Mouse (Mus musculus) hindbrain, embryonic 10.5 days (tissue): ENCODE data around the gene Nfasc. TPM values are rescaled to one million over a fixed set of nuclear protein-coding genes. Genes with fewer than 3 reads are reported as not detected.

Source experiments
- DNase-seq: peaks from one replicate; pipeline ENCODE4 v3.0.0-alpha.2; 2017; ENCODE audit warnings: low spot score
- H3K27ac ChIP-seq: fragments of 300-500 bp; sonication (generic); 2 replicates; pipeline ENCODE4 v1.5.1; 2016; ENCODE audit warnings: mild to moderate bottlenecking, moderate library complexity
- H3K27me3 ChIP-seq: fragments of 300-500 bp; sonication (generic); 2 replicates; pipeline ENCODE4 v1.6.1; 2016; ENCODE audit warnings: mild to moderate bottlenecking; ENCODE audit not compliant: poor library complexity, insufficient read depth, severe bottlenecking
- H3K36me3 ChIP-seq: fragments of 300-500 bp; sonication (generic); 2 replicates; pipeline ENCODE4 v1.6.1; 2016; ENCODE audit warnings: mild to moderate bottlenecking, moderate library complexity
- H3K4me1 ChIP-seq: fragments of 300-500 bp; sonication (generic); replicated peaks from 2 replicates; pipeline ENCODE4 v1.6.1; 2016; ENCODE audit warnings: mild to moderate bottlenecking
- H3K4me3 ChIP-seq: fragments of 300-500 bp; sonication (generic); 2 replicates; pipeline ENCODE4 v1.5.1; 2016; ENCODE audit warnings: mild to moderate bottlenecking, moderate library complexity
- H3K9me3 ChIP-seq: fragments of 300-500 bp; sonication (generic); 2 replicates; pipeline ENCODE4 v1.6.1; 2016; ENCODE audit warnings: mild to moderate bottlenecking, moderate library complexity
- WGBS: fragments of 180-500 bp; shearing (Covaris S2); methylation state at CpG from one replicate; pipeline ENCODE4 v1.1.7; 2016; 5-methylcytosine and 5-hydroxymethylcytosine counted together
- polyA plus RNA-seq: library from polyadenylated mRNA; unstranded; fragments of >200 nt; fragmentation: Nextera tagmentation; extraction: Ambion mirVana; gene quantifications from 2 replicates; pipeline ENCODE4 v1.2.1, GENCODE M21; 2016

Gene Nfasc
- polyA plus RNA-seq, 1 experiment from 2014 or later: 39.2 TPM

- Histone ChIP-seq H3K4me3 (no peak overlapping the region), H3K27me3 (no peaks in the 10 kb centered on the region), H3K27ac (no peak overlapping the region), H3K9me3 (no peaks in the 10 kb centered on the region), H3K4me1 (peaks cover 36% of the 10 kb centered on the region), H3K36me3 (no peaks in the 10 kb centered on the region)
- WGBS: 82% methylated on average over 3 of the region's 3 CpGs
- DNase-seq: no peak
Measured at GRCm38 (mm10) chr1:132721266-132721665, 20.3 kb downstream of the Nfasc start.

DNA sequence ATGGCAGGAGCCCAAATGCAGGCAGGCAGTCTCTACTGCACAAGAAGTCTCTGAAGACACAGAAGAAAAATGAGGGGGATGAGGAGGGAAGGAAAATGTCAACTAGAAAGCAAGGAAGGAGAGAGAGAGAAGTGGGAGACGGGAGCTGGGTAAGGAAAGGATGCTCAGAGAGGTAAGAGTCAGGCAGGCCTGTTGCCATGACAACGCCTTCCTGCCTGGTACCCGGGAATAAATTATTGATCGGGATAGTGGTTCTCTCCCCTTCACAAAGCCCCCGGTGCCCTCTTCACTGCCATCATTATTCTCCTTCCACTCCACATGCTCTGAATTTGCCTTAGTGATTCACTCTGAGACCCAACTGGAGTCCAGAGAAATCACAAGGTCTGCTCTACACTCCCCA is 23.4 kb downstream of the Nfasc start:
- Histone ChIP-seq H3K9me3 (no peaks in the 10 kb centered on the region), H3K36me3 (no peaks in the 10 kb centered on the region), H3K27me3 (no peaks in the 10 kb centered on the region), H3K27ac (0 out of 2 replicates have a peak overlapping the region, but pooled peaks have one; percentile 13), H3K4me1 (peaks cover 37% of the 10 kb centered on the region), H3K4me3 (no peak overlapping the region)
- WGBS: 56% methylated on average over 5 of the region's 5 CpGs
- no peak for DNase-seq

DNA sequence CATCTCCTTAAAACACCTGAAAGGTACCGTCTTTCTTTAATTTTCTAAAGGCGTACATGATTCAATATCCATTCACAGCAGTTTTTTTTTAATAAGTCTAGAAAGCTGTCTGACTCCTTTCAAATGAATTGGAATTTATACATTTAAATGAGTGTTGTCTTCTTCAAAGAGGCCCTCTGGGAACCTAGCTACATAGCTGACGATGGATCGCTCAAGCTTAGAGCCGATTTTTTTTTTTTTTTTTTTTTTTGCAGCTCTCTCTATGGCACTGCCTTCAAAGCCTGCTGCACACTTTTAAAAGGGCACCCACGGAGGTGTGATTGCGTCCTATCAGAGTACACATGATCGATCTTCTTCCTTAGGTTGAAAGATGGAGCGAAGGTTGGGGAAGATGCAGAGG is 26.6 kb downstream of the Nfasc start:
- Histone ChIP-seq H3K27ac (no peak overlapping the region), H3K27me3 (no peaks in the 10 kb centered on the region), H3K4me3 (no peak overlapping the region), H3K36me3 (no peaks in the 10 kb centered on the region), H3K9me3 (no peaks in the 10 kb centered on the region), H3K4me1 (peaks cover 41% of the 10 kb centered on the region)
- 82% methylated on average over 9 of the region's 9 CpGs for WGBS
- DNase-seq: no peak

DNA sequence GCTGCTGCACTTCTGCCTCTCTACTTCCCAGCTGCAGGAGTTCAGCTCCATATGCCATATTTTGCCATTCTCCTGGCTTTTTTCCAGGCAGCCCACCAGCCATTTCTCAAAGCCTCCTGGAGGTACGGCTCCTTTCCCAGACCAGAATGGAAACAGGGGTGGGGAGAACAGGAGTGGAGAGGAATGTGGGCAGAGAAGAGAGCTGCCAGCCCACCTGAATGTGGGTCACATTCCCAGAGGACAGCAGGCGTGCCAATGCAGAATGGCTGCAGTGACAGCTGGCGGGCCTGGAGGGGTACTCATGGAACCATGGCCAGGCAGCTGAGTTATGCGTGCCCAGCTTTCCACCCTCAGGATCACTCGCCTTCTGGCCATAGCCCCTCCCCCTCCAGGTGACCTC is 32.2 kb downstream of the Nfasc start:
- no peak for DNase-seq
- Histone ChIP-seq H3K27me3 (peaks cover 4% of the 10 kb centered on the region; the same call in 1 of the 2 replicates), H3K4me1 (peaks cover 47% of the 10 kb centered on the region), H3K9me3 (no peaks in the 10 kb centered on the region), H3K4me3 (no peak overlapping the region), H3K36me3 (no peaks in the 10 kb centered on the region), H3K27ac (0 out of 2 replicates have a peak overlapping the region, but pooled peaks have one; percentile 24)
- 70% methylated on average over 5 of the region's 5 CpGs for WGBS

DNA sequence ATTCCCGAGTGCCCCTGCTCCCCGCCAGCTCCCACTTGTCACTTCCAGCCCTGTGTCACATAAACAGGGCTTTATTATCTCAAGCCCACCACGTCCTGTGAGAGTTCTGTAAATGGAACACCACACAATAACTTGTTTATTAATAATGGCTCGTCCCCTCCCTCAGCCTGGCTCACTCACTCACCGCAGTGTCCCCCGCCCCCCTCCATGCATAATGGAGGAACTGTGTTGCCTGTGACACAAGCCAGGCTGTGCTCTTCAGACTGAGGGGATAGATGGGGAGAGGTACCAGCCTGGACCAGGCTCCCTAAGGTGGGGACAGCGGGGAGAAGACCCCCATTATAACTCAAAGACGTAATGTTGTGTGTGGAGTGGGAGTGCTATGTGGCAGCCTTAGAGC is 34.3 kb downstream of the Nfasc start:
- Histone ChIP-seq H3K27ac (peak overlapping the region; percentile 54; the same call in 1 of the 2 replicates), H3K4me1 (peaks cover 63% of the 10 kb centered on the region), H3K36me3 (no peaks in the 10 kb centered on the region)

GRCm38 (mm10) chr1:132703467-132703866 is 38.1 kb downstream of the Nfasc start:
- no peaks in the 10 kb centered on the region; the same call in 1 of the 2 replicates for H3K36me3 ChIP-seq
- H3K27ac ChIP-seq: peak overlapping the region; percentile 50; the same call in 1 of the 2 replicates
- no peak overlapping the region for H3K4me3 ChIP-seq
- H3K27me3 ChIP-seq: peaks cover 9% of the 10 kb centered on the region; the same call in 1 of the 2 replicates
- H3K9me3 ChIP-seq: no peaks in the 10 kb centered on the region
- DNase-seq: no peak
- H3K4me1 ChIP-seq: peaks cover 49% of the 10 kb centered on the region
- WGBS: 34% methylated on average over 5 of the region's 5 CpGs

More for the DNA sequence above, 34.3 kb downstream of the Nfasc start:
- H3K27me3 ChIP-seq: peaks cover 9% of the 10 kb centered on the region; the same call in 1 of the 2 replicates
- 60% methylated on average over 8 of the region's 8 CpGs for WGBS
- no peaks in the 10 kb centered on the region for H3K9me3 ChIP-seq
- no peak overlapping the region for H3K4me3 ChIP-seq
- DNase-seq: no peak

DNA sequence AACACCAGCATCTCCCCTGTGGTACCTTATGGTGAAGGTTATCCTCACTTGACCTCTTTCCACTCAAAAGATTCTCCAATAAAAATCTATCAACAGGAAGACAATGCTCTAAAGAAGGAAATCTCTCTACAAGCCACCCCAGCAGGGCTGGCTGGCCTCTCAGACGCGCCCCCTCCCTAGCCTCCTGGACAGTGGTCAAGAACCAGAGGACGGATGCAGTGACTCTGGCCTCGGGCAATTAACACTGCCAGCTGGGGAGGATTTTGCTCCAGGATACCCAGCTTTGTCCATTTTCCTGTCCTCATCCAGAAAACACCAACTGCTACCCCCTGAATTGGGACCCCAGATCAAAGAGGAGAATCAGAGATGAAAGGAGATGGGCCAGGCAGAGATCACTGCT is 44.7 kb downstream of the Nfasc start:
- Histone ChIP-seq H3K36me3 (no peaks in the 10 kb centered on the region; the same call in 1 of the 2 replicates), H3K4me1 (peaks cover 51% of the 10 kb centered on the region), H3K27me3 (no peaks in the 10 kb centered on the region), H3K9me3 (no peaks in the 10 kb centered on the region), H3K27ac (peak overlapping the region; percentile 86), H3K4me3 (no peak overlapping the region)
- WGBS: 50% methylated on average over 4 of the region's 4 CpGs
- DNase-seq: no peak

GRCm38 (mm10) chr1:132696232-132696631 is 45.4 kb downstream of the Nfasc start:
- Histone ChIP-seq H3K4me3 (no peak overlapping the region), H3K27ac (peak overlapping the region; percentile 86), H3K36me3 (no peaks in the 10 kb centered on the region; the same call in 1 of the 2 replicates), H3K27me3 (no peaks in the 10 kb centered on the region), H3K4me1 (peaks cover 51% of the 10 kb centered on the region), H3K9me3 (no peaks in the 10 kb centered on the region)
- DNase-seq: peak; percentile 57
- WGBS: 13% methylated on average over 2 of the region's 2 CpGs

GRCm38 (mm10) chr1:132694007-132694406 is 47.6 kb downstream of the Nfasc start:
- WGBS: 13% methylated on average over 9 of the region's 9 CpGs
- H3K27ac ChIP-seq: peak overlapping the region; percentile 75
- DNase-seq: peak; percentile 80

DNA sequence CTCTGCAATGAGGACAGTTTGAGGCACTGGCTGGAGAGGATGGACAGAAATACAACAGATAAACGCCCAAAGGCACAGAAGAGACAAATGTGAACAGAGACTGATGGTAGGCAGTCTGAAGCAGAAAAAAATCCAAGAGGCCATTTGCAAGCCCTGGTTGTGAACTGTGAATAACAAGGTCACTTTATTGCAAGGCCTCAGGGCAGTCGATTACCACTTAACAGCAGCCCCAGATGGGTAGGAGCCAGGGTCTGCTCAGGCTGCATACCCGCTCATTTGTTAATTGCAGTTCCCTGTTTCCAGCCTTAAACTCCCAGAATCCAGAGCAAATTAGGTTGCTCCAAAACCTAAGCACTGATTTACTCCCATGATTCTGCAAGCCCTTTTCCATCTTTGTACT is 52.4 kb downstream of the Nfasc start:
- no peaks in the 10 kb centered on the region for H3K36me3 ChIP-seq
- peak overlapping the region; percentile 53; the same call in 1 of the 2 replicates for H3K27ac ChIP-seq
- H3K4me3 ChIP-seq: no peak overlapping the region
- 64% methylated on average over 3 of the region's 3 CpGs for WGBS
- H3K9me3 ChIP-seq: no peaks in the 10 kb centered on the region
- H3K4me1 ChIP-seq: peaks cover 44% of the 10 kb centered on the region
- no peak for DNase-seq
- no peaks in the 10 kb centered on the region for H3K27me3 ChIP-seq

More at GRCm38 (mm10) chr1:132694007-132694406, 47.6 kb downstream of the Nfasc start:
- Histone ChIP-seq H3K4me3 (no peak overlapping the region), H3K9me3 (no peaks in the 10 kb centered on the region), H3K27me3 (no peaks in the 10 kb centered on the region), H3K36me3 (no peaks in the 10 kb centered on the region; the same call in 1 of the 2 replicates), H3K4me1 (peaks cover 66% of the 10 kb centered on the region)

DNA sequence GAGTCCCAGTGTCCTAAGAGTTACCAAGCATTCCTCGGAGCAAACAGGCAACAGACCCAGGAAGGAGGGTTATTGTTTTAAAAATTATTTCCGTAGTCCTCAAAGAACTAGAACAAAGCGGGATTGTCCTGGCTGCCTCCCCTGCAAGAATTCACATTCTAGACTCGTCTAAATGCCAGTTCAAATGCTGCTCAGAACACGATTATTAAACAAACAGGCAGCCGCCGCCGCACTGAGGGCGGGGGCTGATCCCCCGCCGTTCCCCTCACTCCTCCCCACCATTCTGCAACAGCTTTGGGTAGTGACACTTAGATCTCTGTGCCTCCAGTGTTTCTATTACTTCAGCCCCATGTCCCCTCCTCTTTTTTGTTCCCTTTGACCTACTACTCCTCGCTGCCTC is 62.7 kb downstream of the Nfasc start:
- Histone ChIP-seq H3K27ac (peak overlapping the region; percentile 63), H3K4me1 (peaks cover 25% of the 10 kb centered on the region), H3K27me3 (no peaks in the 10 kb centered on the region), H3K36me3 (no peaks in the 10 kb centered on the region; the same call in 1 of the 2 replicates), H3K9me3 (no peaks in the 10 kb centered on the region; the same call in 1 of the 2 replicates), H3K4me3 (no peak overlapping the region)
- no peak for DNase-seq
- WGBS: 67% methylated on average over 12 of the region's 12 CpGs

DNA sequence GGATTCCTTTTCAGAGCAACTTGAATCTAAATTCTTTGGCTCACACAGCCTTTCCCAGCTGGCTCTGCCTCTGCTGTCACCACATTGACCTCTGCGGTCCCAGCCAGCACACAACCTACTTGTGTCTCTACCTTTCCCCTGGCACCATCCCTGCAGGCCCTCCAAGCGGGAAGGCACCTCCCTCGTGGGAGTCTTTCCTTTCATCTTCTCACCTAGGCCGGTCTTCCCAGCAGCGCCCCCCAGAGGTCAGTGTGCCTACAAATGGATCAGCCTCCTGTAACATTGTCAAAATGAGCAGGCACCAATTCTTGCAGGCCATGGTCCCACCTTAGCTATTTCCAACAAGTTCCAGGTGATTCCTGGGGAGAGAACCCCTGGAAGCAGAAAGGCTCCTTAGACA is 63.5 kb downstream of the Nfasc start:
- 49% methylated on average over 5 of the region's 5 CpGs for WGBS
- H3K9me3 ChIP-seq: no peaks in the 10 kb centered on the region; the same call in 1 of the 2 replicates

GRCm38 (mm10) chr1:132672704-132673103 is 68.9 kb downstream of the Nfasc start:
- no peak for DNase-seq
- no peaks in the 10 kb centered on the region for H3K9me3 ChIP-seq
- H3K4me3 ChIP-seq: no peak overlapping the region
- no peaks in the 10 kb centered on the region for H3K36me3 ChIP-seq
- H3K27ac ChIP-seq: no peak overlapping the region
- WGBS: 91% methylated on average over 3 of the region's 3 CpGs
- no peaks in the 10 kb centered on the region for H3K27me3 ChIP-seq
- H3K4me1 ChIP-seq: peaks cover 12% of the 10 kb centered on the region

More for the DNA sequence above, 63.5 kb downstream of the Nfasc start:
- Histone ChIP-seq H3K27me3 (no peaks in the 10 kb centered on the region), H3K36me3 (no peaks in the 10 kb centered on the region; the same call in 1 of the 2 replicates), H3K4me3 (no peak overlapping the region), H3K4me1 (peaks cover 25% of the 10 kb centered on the region), H3K27ac (no peak overlapping the region)
- no peak for DNase-seq
